Mouse (Mus musculus) liver, embryonic 14.5 days (tissue): Measurements from ENCODE around the gene Nup188.

Source experiments
- CTCF ChIP-seq: IDR thresholded peaks from 2 replicates; pipeline ENCODE4 v1.5.1; 2016; ENCODE audit warnings: antibody characterized with exemption, low read depth, control low read depth
- EP300 ChIP-seq: IDR thresholded peaks from 2 replicates; pipeline ENCODE4 v1.6.1; 2016; ENCODE audit warnings: antibody characterized with exemption, low read depth

DNA sequence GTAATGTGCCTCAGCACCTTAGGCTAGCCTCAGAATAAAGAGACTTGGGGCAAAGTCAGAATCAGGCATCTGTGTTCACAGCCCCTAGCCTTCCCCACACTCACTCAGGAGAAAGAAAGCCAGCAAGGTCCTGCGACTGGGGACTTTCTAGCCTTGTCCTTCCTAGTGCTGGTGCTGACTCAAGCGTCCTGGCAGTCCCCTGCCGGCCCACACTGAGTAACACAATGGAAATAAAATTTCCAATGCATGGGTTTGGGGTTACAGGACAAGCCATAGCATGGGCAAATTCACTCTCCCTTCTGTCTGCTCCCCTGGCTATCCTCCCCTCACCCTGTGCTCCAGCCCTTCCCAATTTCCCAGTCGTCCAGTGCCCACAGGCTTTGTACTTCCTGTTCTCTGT lies 17.8 kb upstream of the Nup188 start:
- TF ChIP-seq CTCF (no peak), EP300 (no peak)
